Mouse (Mus musculus) liver, embryonic 14.5 days (tissue): ENCODE data around the gene Ubtf.

Experiments used
- CTCF ChIP-seq: IDR thresholded peaks from 2 replicates; pipeline ENCODE4 v1.5.1; 2016; ENCODE audit warnings: antibody characterized with exemption, low read depth, control low read depth
- EP300 ChIP-seq: IDR thresholded peaks from 2 replicates; pipeline ENCODE4 v1.6.1; 2016; ENCODE audit warnings: antibody characterized with exemption, low read depth

DNA sequence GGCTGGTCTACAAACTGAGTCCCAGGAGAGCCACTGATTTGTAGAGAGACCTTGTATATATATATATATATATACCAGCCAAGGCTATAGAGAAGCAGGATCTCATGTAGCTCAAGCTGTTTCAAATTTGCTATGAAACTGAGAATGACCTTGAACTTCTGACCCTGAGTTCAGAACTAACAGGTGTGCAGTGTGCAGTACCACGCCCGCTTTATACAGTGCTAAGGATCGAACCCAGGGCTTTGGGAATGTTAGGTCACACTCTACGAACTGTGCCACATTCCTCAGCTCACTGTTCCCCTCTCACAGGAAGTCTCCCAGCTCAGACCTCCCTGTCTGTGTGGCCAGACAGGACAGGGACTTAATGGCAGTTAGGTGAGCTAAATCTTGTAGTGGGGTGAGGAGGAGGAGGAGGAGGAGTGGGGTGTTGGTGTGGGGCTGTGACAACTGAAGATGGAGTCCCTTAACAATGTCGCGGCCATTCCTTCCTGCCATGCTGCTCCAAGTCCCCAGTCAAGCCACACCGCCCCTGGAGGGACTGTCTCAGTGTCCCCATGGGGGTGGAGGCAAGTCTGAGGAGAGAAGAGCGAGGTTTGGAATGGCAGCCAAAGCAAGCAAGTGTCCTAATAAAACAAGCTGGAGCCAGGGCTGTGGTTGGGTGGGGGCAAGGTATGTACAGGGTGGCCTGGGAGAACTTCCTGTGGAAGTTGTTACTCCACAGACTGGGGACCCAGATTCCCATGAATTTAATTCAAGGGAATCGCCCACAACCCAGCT is 48.1 kb upstream of the Ubtf start:
- TF ChIP-seq CTCF: no peak
- no peak for TF ChIP-seq EP300
